Mouse (Mus musculus) adrenal gland, postnatal 10 days (tissue): ENCODE data around the gene Irs2. TPM values are rescaled to one million over a fixed set of nuclear protein-coding genes. Genes with fewer than 3 reads are reported as not detected.

ENCODE experiments used
- DNase-seq: peaks from one replicate; pipeline ENCODE4 v3.0.0; 2021; ENCODE audit warnings: mixed read lengths
- total RNA-seq, 2 experiments: library from RNA; stranded (reverse); gene quantifications; 2 replicates each; pipeline ENCODE4 v1.2.3; 2021

Irs2 gene
- total RNA-seq, 2 experiments from 2014 or later = 33.4 to 80.8 TPM

- peak; percentile 86 for DNase-seq
Measured at GRCm38 (mm10) chr8:11009431-11010071, 1.3 kb upstream of the Irs2 start.

- DNase-seq = peak; percentile 98
Measured at GRCm38 (mm10) chr8:11008842-11009420, 673 bp upstream of the Irs2 start.

GRCm38 (mm10) chr8:11007581-11008378 is 478 bp downstream of the Irs2 start:
- DNase-seq = peak; percentile 60

- DNase-seq = peak; percentile 92
Measured at GRCm38 (mm10) chr8:11007001-11007580, 1.2 kb downstream of the Irs2 start.

- DNase-seq = peak; percentile 28
Measured at GRCm38 (mm10) chr8:11006276-11006630, 2.0 kb downstream of the Irs2 start.

GRCm38 (mm10) chr8:11005460-11006275 is 2.6 kb downstream of the Irs2 start:
- peak; percentile 26 for DNase-seq

- DNase-seq = no peak
Measured at GRCm38 (mm10) chr8:11004781-11005459, 3.3 kb downstream of the Irs2 start.

- no peak for DNase-seq
Measured at GRCm38 (mm10) chr8:11003917-11004470, 4.3 kb downstream of the Irs2 start.

- DNase-seq = no peak
Measured at GRCm38 (mm10) chr8:11003253-11003652, 5.0 kb downstream of the Irs2 start.

GRCm38 (mm10) chr8:11002816-11003215 is 5.4 kb downstream of the Irs2 start:
- DNase-seq = no peak

GRCm38 (mm10) chr8:11001062-11001549 is 7.2 kb downstream of the Irs2 start:
- DNase-seq = peak; percentile 31

- DNase-seq = no peak
Measured at GRCm38 (mm10) chr8:10999538-10999937, 8.7 kb downstream of the Irs2 start.

GRCm38 (mm10) chr8:10996247-10996646 is 12.0 kb downstream of the Irs2 start:
- DNase-seq = no peak

- DNase-seq = no peak
Measured at GRCm38 (mm10) chr8:10995756-10996155, 12.5 kb downstream of the Irs2 start.

- no peak for DNase-seq
Measured at GRCm38 (mm10) chr8:10994390-10994954, 13.8 kb downstream of the Irs2 start.

- DNase-seq = no peak
Measured at GRCm38 (mm10) chr8:10993582-10994216, 14.6 kb downstream of the Irs2 start.

- no peak for DNase-seq
Measured at GRCm38 (mm10) chr8:10992081-10992480, 16.2 kb downstream of the Irs2 start.

GRCm38 (mm10) chr8:10991323-10991722 is 16.9 kb downstream of the Irs2 start:
- no peak for DNase-seq

- DNase-seq = peak; percentile 61
Measured at GRCm38 (mm10) chr8:10990421-10991110, 17.7 kb downstream of the Irs2 start.

GRCm38 (mm10) chr8:10989946-10990345 is 18.3 kb downstream of the Irs2 start:
- DNase-seq = no peak
